In the genomic region with DNA sequence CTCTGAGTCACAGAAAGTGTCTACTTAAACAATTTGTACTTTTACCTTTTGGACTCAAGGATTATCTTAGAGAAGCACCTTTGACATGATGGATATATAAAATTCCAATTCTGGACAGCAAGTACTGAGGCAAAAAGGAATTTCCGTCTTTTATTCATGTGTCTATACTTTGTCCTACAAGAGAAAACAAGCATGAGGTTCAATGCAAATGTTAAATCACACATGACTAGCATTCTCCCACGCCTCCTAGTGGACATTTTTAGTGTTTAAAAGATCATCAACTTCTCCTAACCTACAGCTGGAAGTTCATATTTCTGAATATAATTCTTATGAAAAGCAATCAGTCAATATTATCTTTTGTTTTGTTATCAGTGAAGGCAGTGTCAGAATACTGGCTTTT, we compare ENCODE assay signal across 9 mouse cellular contexts. TPM values are rescaled to one million over a fixed set of nuclear protein-coding genes. Genes with fewer than 3 reads are reported as not detected.
DNase-seq lines count a peak whose midpoint lies in the region; ATAC-seq and TF ChIP-seq lines count a peak whose summit lies in the region.
"Had no signal": no experiment of that assay in that cellular context is flagged by ENCODE, and none has a peak within 500 bp of the region (broad histone marks: within the 10 kb centered on the region; RNA-seq: fewer than 3 reads in every experiment).

No protein-coding gene starts in this region.

- H3K36me3 ChIP-seq in intestine, postnatal 0 days (ENCODE audit: control insufficient read depth, insufficient read depth), result no peaks in the 10 kb centered on the region
- H3K36me3 ChIP-seq in intestine, embryonic 16.5 days (ENCODE audit: control insufficient read depth, insufficient read depth, low read length), result 0 out of 2 replicates have a peak, but pooled peaks cover 2% of the 10 kb centered on the region

- TF ChIP-seq CTCF in intestine, postnatal 0 days (IDR thresholded peaks at IDR 0.05; ENCODE audit: low read depth), result peak; percentile 87

- 25% methylated on average over 2 of the region's 2 CpGs for WGBS in intestine, postnatal 0 days
- 31% methylated on average over 2 of the region's 2 CpGs for WGBS in intestine, embryonic 16.5 days

- intact Hi-C loops in heart, postnatal 14 days (cut with DNase I), result loop anchor here (2.0 kb wide), 1 partner anchor 764 kb away; no protein-coding TSS in a partner anchor

- no peak overlapping the region for H3K27ac ChIP-seq in intestine, postnatal 0 days (ENCODE audit: low read depth, low read length)
- H3K27ac ChIP-seq in intestine, embryonic 16.5 days (ENCODE audit: low read length), result no peak overlapping the region
- H3K27ac ChIP-seq: liver, embryonic 13.5 days had no signal

- H3K9me3 ChIP-seq in intestine, postnatal 0 days (ENCODE audit: control insufficient read depth), result no peaks in the 10 kb centered on the region
- no peaks in the 10 kb centered on the region for H3K9me3 ChIP-seq in intestine, embryonic 16.5 days (ENCODE audit: control insufficient read depth, low read length)
- H3K9me3 ChIP-seq: liver, embryonic 13.5 days had no signal

- H3K9ac ChIP-seq in intestine, postnatal 0 days (ENCODE audit: low read depth, low read length), result no peak overlapping the region
- no peak overlapping the region for H3K9ac ChIP-seq in intestine, embryonic 16.5 days (ENCODE audit: low read depth, low read length)
- H3K9ac ChIP-seq: liver, embryonic 13.5 days had no signal

- no peaks in the 10 kb centered on the region for H3K4me1 ChIP-seq in intestine, postnatal 0 days (replicated peaks; ENCODE audit: control insufficient read depth, insufficient read depth, low read length)
- H3K4me1 ChIP-seq in intestine, embryonic 16.5 days (ENCODE audit: control insufficient read depth, insufficient read depth, low read length), result no peaks in the 10 kb centered on the region

- ATAC-seq in intestine, postnatal 0 days, result no peak
- no peak for ATAC-seq in intestine, embryonic 16.5 days
- ATAC-seq in erythroblast, adult 5-6 weeks (replicated peaks; ENCODE audit: low FRiP score, poor library complexity, severe bottlenecking), result 0 out of 2 replicates have a peak, but pooled peaks have one; percentile 63

- H3K27me3 ChIP-seq in intestine, postnatal 0 days (replicated peaks; ENCODE audit: control insufficient read depth, insufficient read depth, low read length), result no peaks in the 10 kb centered on the region
- H3K27me3 ChIP-seq in intestine, embryonic 16.5 days (replicated peaks; ENCODE audit: control insufficient read depth, insufficient read depth, low read length), result no peaks in the 10 kb centered on the region
- H3K27me3 ChIP-seq: liver, embryonic 13.5 days had no signal

- no peak overlapping the region for H3K4me3 ChIP-seq in intestine, postnatal 0 days (ENCODE audit: low read depth, low read length)
- H3K4me3 ChIP-seq in intestine, embryonic 16.5 days (ENCODE audit: low read length), result no peak overlapping the region
- H3K4me3 ChIP-seq: liver, embryonic 13.5 days had no signal

- DNase-seq in 3T3-L1 (ENCODE audit: low read depth, low spot score), result peak; percentile 83
- DNase-seq in CD4-positive helper T cell, adult 2 months (ENCODE audit: low read depth, low spot score), result peak; percentile 47
- DNase-seq in spleen, adult 12 weeks (ENCODE audit: low spot score), result no peak
- DNase-seq in heart, postnatal 14 days, result no peak
- DNase-seq in kidney, adult 11 months, result no peak
- DNase-seq: liver, embryonic 13.5 days had no signal

- H3K4me2 ChIP-seq in intestine, postnatal 0 days (replicated peaks; ENCODE audit: low read depth), result no peak overlapping the region
- H3K4me2 ChIP-seq in intestine, embryonic 16.5 days (ENCODE audit: low read depth, low read length), result no peak overlapping the region
- H3K4me2 ChIP-seq: liver, embryonic 13.5 days had no signal

RNA-seq across cellular contexts. Expression of gene Ddias, which starts 7.5 kb away (rescaled TPM):
- 2.6 and 2.8 TPM in 2 replicates for polyA plus RNA-seq in intestine, postnatal 0 days (2015; fragmentation: Nextera tagmentation; extraction: Ambion mirVana)
- 8.7 and 9.2 TPM in 2 replicates for polyA plus RNA-seq in intestine, embryonic 16.5 days (2015; fragmentation: Nextera tagmentation; extraction: Ambion mirVana)
- total RNA-seq in erythroblast, adult 5-6 weeks (2015; ENCODE audit: low replicate concordance), result 6.7 and 9.4 TPM in 2 replicates
- 7.6 and 10.9 TPM in 2 replicates for total RNA-seq in erythroblast, adult 5-6 weeks (2017; ENCODE audit: low replicate concordance)
- total RNA-seq in heart, postnatal 14 days (2021), result 1 to 10 TPM in 1 of 2 experiments, under 1 TPM in 1; 0.88 to 1.1 TPM

RNA-seq across cellular contexts. Expression of gene Prcp, which starts 7.7 kb away (rescaled TPM):
- 25.4 and 26.9 TPM in 2 replicates for polyA plus RNA-seq in intestine, postnatal 0 days (2015; fragmentation: Nextera tagmentation; extraction: Ambion mirVana)
- polyA plus RNA-seq in intestine, embryonic 16.5 days (2015; fragmentation: Nextera tagmentation; extraction: Ambion mirVana), result 22.8 and 25.3 TPM in 2 replicates
- 37.5 and 37.6 TPM in 2 replicates for total RNA-seq in erythroblast, adult 5-6 weeks (2015; ENCODE audit: low replicate concordance)
- 9.6 and 22.8 TPM in 2 replicates for total RNA-seq in erythroblast, adult 5-6 weeks (2017; ENCODE audit: low replicate concordance)
- 10 to 100 TPM; 36.6 to 39.2 TPM for total RNA-seq in heart, postnatal 14 days (2021)

Comparison
In these comparisons a context has a peak if more than half of its experiments do, and no peak if none do; other contexts are left out.
1. DNase-seq: peak in 3T3-L1 (single experiment) and CD4-positive helper T cell, adult 2 months (single experiment); none in spleen, adult 12 weeks (single experiment), heart, postnatal 14 days (0 of 2) and kidney, adult 11 months (single experiment).